Mouse (Mus musculus) urinary bladder, postnatal 4 days (tissue): Measurements from ENCODE around the gene Csrnp2.

Source experiments
- DNase-seq, 2 experiments: peaks; one replicate each; pipeline ENCODE4 v3.0.0; 2021 to 2022; ENCODE audit warnings: low spot score in 2 of 2

Gene Csrnp2

GRCm38 (mm10) chr15:100473926-100474503 is 21.3 kb downstream of the Csrnp2 start:
- no peak for DNase-seq

GRCm38 (mm10) chr15:100470037-100470436 is 25.3 kb downstream of the Csrnp2 start:
- no peak for DNase-seq

- DNase-seq = no peak
Observed at GRCm38 (mm10) chr15:100469189-100469545, 26.1 kb downstream of the Csrnp2 start.

GRCm38 (mm10) chr15:100468295-100469188 is 26.7 kb downstream of the Csrnp2 start, which contains the start of gene Letmd1:
Gene Letmd1 (plus strand): TSS chr15:100469023.
- peak; percentile 85 to 87 for DNase-seq

GRCm38 (mm10) chr15:100467738-100468137 is 27.6 kb downstream of the Csrnp2 start:
- no peak for DNase-seq

- no peak for DNase-seq
Observed at GRCm38 (mm10) chr15:100465432-100465831, 29.9 kb downstream of the Csrnp2 start.

GRCm38 (mm10) chr15:100463712-100464111 is 31.6 kb downstream of the Csrnp2 start:
- peak; percentile 34 to 74 for DNase-seq

- no peak for DNase-seq
Observed at GRCm38 (mm10) chr15:100462086-100462485, 33.2 kb downstream of the Csrnp2 start.

GRCm38 (mm10) chr15:100461646-100462045 is 33.6 kb downstream of the Csrnp2 start:
- DNase-seq = no peak

GRCm38 (mm10) chr15:100460942-100461341 is 34.3 kb downstream of the Csrnp2 start:
- DNase-seq = no peak

GRCm38 (mm10) chr15:100458055-100458454 is 37.2 kb downstream of the Csrnp2 start:
- no peak for DNase-seq

- peak; percentile 51 to 73 for DNase-seq
Observed at GRCm38 (mm10) chr15:100457340-100457739, 37.9 kb downstream of the Csrnp2 start.

GRCm38 (mm10) chr15:100456356-100456991 is 38.8 kb downstream of the Csrnp2 start:
- DNase-seq = no peak

- DNase-seq = no peak
Observed at GRCm38 (mm10) chr15:100452486-100452885, 42.8 kb downstream of the Csrnp2 start.

GRCm38 (mm10) chr15:100451245-100451644 is 44.0 kb downstream of the Csrnp2 start:
- DNase-seq = no peak

GRCm38 (mm10) chr15:100449495-100449894 is 45.8 kb downstream of the Csrnp2 start:
- no peak for DNase-seq

GRCm38 (mm10) chr15:100448572-100448971 is 46.7 kb downstream of the Csrnp2 start:
- no peak for DNase-seq

- no peak for DNase-seq
Observed at GRCm38 (mm10) chr15:100446887-100447286, 48.4 kb downstream of the Csrnp2 start.

GRCm38 (mm10) chr15:100443126-100443922 is 52.0 kb downstream of the Csrnp2 start:
- DNase-seq = peak; percentile 75 to 83

- DNase-seq = no peak
Observed at GRCm38 (mm10) chr15:100436518-100436917, 58.8 kb downstream of the Csrnp2 start.

- no peak for DNase-seq
Observed at GRCm38 (mm10) chr15:100436112-100436511, 59.2 kb downstream of the Csrnp2 start.

- no peak for DNase-seq
Observed at GRCm38 (mm10) chr15:100433234-100433633, 62.1 kb downstream of the Csrnp2 start.
